Mouse (Mus musculus) olfactory bulb, adult 2 months (tissue): ENCODE results near the gene Pml. TPM values are rescaled to one million over a fixed set of nuclear protein-coding genes. Genes with fewer than 3 reads are reported as not detected.
A peak's percentile ranks its signal among the peaks of the same experiment; 100 is the strongest.

Experiments used
- H3K27ac ChIP-seq: fragments of 200-500 bp; 2 replicates; pipeline ENCODE4 v1.5.1; 2012; ENCODE audit warnings: low read depth, low read length; ENCODE audit not compliant: insufficient read depth
- H3K4me1 ChIP-seq: fragments of 200-500 bp; 2 replicates; pipeline ENCODE4 v1.6.1; 2012; ENCODE audit warnings: low read length; ENCODE audit not compliant: control insufficient read depth, insufficient read depth
- H3K4me3 ChIP-seq: fragments of 200-500 bp; 2 replicates; pipeline ENCODE4 v1.5.1; 2012; ENCODE audit warnings: mild to moderate bottlenecking, low read depth, low read length, moderate library complexity; ENCODE audit not compliant: insufficient read depth
- CTCF ChIP-seq: fragments of 200-500 bp; IDR thresholded peaks from 2 replicates; pipeline ENCODE4 v1.5.1; 2012; ENCODE audit warnings: low read depth, mild to moderate bottlenecking, low read length, moderate library complexity; ENCODE audit not compliant: insufficient read depth
- POLR2A ChIP-seq: fragments of 200-500 bp; IDR thresholded peaks from 2 replicates; pipeline ENCODE4 v1.6.1; 2012; ENCODE audit warnings: mild to moderate bottlenecking, low read depth, low read length, moderate library complexity; ENCODE audit not compliant: insufficient read depth
- WGBS: fragments of 180-500 bp; shearing (Covaris S2); methylation state at CpG from one replicate; pipeline ENCODE4 v1.1.7; 2018; 5-methylcytosine and 5-hydroxymethylcytosine counted together
- polyA plus RNA-seq: library from polyadenylated mRNA; stranded (reverse); fragments of >200 nt; gene quantifications from 2 replicates; pipeline ENCODE4 v1.2.4, GENCODE M21; 2012; ENCODE audit warnings: low replicate concordance; ENCODE audit not compliant: missing spikeins, insufficient read depth, insufficient read length

Pml gene
- polyA plus RNA-seq, 1 experiment, result not detected

DNA sequence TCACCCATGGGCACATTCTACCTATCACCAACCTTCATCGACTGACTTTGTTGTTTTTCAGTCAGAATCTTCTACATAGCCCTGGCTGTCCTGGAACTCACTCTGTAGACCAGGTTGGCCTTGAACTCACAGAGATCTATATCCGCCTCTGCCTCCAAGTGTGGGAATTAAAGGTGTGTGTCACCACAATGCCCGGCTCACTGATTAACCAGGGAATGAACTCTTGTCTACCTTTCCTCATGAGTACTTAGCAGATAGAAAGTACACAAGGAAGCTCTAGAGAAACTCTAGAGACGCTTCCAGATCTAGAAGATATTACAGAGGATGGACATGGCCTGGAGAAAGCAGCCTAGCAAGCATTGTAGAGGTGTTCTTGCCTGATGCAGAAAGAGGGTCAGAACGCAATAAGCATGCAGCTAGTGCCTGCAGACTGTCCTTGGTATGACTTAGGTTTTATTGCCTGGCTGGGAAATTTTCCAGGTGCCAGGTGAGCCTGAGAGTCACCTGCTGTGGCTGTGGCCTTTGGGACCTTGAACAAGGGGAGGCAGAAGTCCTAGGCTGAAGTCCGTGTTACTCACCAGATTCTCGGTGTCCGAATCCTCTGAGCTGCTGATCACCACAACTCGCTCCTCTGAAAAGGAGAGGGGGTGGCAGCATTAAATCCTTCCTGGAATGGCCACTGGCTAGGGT lies 20.7 kb downstream of the Pml start:
- 97% methylated on average over 9 of the region's 9 CpGs for WGBS

DNA sequence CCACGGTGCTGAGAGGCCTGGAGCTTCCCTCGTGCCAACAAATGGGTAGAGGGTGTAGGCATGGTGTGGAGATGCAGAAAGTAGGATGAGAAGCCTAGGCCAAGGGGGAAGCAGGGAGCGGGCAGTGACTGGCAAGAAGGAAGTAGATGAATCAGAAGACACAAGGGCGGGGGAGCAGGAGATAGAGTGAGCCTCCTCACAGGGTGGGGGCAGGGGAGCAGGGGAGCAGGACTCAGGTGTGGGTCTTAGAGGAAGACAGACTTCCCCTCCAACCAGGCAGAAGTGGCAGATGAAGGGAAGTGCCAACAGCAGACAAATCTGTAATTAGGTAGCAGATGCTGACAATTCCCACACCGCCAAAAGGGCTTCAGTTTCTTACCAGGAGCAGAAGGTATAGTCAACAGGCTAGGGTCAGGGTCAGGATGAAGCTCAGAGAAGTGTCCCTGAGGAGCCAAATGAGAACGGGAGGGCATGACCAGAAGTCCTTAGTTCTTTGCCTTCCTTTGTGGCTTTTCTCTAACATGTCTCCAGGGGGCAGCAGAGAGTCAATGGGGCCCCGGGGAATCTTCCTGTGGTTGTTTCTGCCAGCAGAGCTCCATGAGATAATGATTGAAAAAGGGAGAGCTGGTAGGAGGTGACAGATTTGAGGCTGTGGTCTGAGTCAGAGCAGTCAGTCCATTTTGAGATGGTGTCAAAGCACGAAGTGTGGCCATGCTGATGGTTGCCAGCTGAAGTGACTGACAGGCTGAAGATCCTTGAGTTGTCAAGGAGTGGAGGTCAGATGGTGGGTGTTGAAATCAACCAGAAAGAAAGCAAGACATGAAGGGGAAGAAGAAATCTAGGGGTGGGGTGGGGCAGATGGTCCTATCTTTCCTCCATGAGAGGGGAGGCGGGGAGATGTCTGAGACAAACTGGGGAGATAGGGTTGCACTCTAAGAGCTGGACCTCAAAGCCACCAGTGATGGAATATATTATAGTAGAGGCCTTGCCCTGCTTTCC lies 23.4 kb downstream of the Pml start:
- no peaks in the 10 kb centered on the region for H3K4me1 ChIP-seq
- 68% methylated on average over 9 of the region's 9 CpGs for WGBS
- H3K4me3 ChIP-seq, result no peak overlapping the region
- peak; percentile 44; the same call in 1 of the 2 replicates for TF ChIP-seq CTCF
- no peak for TF ChIP-seq POLR2A
- H3K27ac ChIP-seq, result no peak overlapping the region

More for the DNA sequence above, 20.7 kb downstream of the Pml start:
- Histone ChIP-seq H3K4me1 (no peaks in the 10 kb centered on the region), H3K27ac (no peak overlapping the region), H3K4me3 (no peak overlapping the region)
- TF ChIP-seq CTCF (no peak), POLR2A (no peak)

DNA sequence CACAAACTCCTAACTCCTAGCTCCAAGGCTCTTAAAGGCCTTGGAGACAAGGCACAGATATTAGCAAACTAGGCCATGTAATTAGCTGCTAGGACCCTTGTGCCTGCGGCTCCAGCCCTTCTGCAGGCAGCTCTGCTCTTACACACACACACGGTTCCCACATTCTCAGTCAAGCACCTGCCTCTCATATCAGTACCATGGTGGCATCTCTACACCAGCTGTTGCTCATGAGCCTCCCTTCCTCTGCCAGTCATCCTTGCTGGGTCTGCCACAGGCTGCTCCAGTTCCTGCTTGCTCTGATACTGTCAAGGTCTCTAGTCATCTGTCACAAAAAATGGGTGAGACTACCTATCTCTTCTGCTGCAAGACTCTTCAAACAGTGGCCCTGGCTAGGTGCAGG lies 25.2 kb downstream of the Pml start:
- WGBS, result 93% methylated on average over 2 of the region's 2 CpGs
- TF ChIP-seq CTCF, result no peak
- TF ChIP-seq POLR2A, result no peak
- Histone ChIP-seq H3K4me3 (no peak overlapping the region), H3K27ac (no peak overlapping the region), H3K4me1 (no peaks in the 10 kb centered on the region)

DNA sequence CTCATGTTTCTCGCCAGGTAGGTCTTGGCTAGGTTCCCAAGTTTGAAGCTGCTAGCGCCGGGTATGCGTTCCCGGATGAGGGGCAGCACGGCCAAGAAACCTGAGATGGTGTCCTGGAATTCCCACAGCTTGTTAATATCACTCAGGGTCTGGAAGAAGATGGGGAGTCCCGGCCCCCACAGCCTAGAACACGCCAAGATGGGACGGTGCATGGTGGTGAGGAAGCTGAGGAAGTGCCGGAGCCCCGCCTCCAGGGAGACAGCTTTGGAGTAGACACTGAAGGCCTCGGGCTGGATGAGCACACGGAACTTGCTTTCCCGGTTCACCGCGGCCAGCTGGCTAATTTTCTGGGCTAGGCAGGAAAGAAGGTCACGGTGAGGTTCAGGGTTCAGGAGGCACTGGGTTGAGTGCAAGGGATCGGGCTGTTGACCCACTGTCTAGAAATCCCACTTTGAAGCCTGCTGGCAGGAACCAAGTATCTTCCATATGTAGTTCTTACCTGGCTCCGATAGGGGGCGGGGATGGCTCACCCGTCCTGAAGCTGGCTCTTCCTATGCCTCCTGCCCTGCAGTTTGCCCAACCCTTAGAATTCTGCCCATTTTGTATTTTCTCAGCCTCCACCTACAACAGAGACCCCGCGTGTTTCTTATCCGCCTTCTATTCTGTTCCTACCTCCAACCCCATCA lies 29.2 kb downstream of the Pml start:
- 75% methylated on average over 24 of the region's 24 CpGs for WGBS

DNA sequence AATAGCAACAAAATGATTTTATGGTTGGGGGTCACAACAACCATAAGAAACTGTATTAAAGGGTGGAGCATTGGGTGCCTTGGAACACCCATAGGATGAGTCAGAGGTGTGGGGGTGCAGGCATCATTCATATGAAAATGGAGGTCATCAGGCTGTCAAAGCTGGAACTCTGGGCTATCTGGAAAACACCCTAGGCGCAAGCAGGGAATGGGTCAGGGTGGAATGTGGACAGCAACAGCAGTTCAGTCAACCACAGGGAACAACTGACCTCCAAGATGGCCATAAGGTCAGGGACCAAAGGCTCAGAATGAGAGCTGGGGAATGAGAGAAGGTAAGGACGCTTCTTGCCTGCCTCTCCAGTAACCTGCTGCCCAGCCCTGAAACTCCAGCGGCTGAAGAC lies 31.0 kb downstream of the Pml start:
- peaks cover 5% of the 10 kb centered on the region for H3K4me1 ChIP-seq
- no peak overlapping the region for H3K27ac ChIP-seq
- TF ChIP-seq POLR2A (no peak), CTCF (no peak)
- 95% methylated on average over 3 of the region's 3 CpGs for WGBS
- H3K4me3 ChIP-seq, result no peak overlapping the region

More for the DNA sequence above, 29.2 kb downstream of the Pml start:
- H3K27ac ChIP-seq, result no peak overlapping the region
- no peak overlapping the region for H3K4me3 ChIP-seq
- H3K4me1 ChIP-seq, result no peaks in the 10 kb centered on the region
- TF ChIP-seq CTCF (0 out of 2 replicates have a peak, but pooled peaks have one; percentile 14), POLR2A (no peak)

DNA sequence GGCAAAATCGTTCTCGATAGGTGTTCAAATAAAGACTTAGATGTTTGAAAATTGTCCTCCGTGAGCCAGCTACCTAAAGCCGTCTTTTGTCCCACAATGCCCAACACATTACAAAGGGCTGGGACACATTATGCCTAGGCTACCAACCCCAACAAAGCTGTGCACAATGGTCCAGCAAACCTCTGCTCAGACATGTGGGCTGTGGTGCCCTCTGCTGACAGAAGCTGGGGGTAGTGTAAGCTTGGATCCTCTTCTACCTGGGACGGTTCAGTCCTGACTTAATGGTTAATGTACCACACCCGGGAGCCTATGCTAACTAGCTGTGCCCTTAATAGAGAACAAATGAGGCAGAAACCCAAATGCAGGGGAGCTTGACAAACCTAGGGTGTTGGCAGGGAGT lies 33.2 kb downstream of the Pml start:
- Histone ChIP-seq H3K27ac (no peak overlapping the region), H3K4me1 (peaks cover 5% of the 10 kb centered on the region), H3K4me3 (no peak overlapping the region)
- TF ChIP-seq POLR2A, result no peak
- TF ChIP-seq CTCF, result no peak; the same call in 1 of the 2 replicates
- WGBS, result 43% methylated on average over 6 of the region's 6 CpGs

DNA sequence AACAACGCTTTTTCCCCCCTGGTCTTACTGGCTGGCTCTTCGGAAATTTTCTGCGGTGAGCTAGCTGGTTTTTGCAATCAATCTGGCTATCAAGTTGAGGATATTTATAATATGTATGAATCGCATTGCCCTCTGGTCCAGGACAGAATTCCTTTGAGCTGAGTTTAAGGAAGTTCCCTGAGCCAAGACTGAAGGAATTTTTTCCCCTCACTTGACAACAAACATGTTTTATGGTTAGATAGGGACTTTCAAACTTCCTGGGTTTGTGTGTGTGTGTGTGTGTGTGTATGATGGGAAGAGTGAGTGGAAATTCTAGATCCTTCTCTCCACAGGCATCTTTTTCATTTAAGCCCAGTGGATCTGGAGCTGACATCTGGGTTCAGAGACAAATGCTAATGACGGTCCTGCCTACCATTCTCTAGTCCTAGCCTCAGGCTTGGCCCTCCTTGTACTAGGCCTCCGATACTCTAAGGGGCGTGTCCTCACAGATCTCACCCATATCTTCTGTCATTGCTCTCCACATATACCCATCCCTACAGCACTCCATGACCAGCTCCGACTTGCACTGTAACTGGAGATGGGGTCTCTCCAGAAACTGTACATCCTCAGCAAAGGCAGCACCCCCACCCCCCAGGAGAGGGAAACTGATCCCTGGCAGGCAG lies 34.9 kb downstream of the Pml start:
- peaks cover 5% of the 10 kb centered on the region for H3K4me1 ChIP-seq
- WGBS, result 66% methylated on average over 8 of the region's 8 CpGs
- TF ChIP-seq CTCF (no peak), POLR2A (no peak)
- no peak overlapping the region for H3K27ac ChIP-seq
- H3K4me3 ChIP-seq, result no peak overlapping the region

DNA sequence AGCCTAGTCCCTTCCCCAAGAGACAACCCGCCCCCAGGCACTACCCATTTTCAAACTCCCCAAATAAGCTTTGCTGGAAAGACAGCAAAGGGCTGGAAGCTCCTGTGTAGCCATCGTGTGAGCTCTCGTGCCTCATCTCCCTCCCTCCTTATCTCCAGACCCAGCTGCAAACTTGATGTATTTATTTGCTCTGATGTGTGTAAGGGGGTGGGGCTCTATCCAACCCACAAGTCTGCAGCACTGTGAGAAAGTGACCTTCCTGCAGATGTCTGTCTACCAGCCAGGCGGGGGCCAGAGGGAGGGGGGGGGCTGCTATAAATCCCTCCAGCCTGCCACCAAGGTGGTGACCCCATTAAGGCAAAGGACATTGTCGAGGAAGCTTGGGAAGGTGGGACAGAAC lies 35.7 kb downstream of the Pml start:
- H3K4me3 ChIP-seq, result no peak overlapping the region
- WGBS, result 31% methylated on average over 5 of the region's 5 CpGs
- H3K27ac ChIP-seq, result no peak overlapping the region
- peaks cover 5% of the 10 kb centered on the region for H3K4me1 ChIP-seq
- no peak for TF ChIP-seq POLR2A
